Mouse (Mus musculus): ENCODE measurements around the gene Rab42.
"Not testable (repeated sequence)": the region's sequence is repeated elsewhere in the genome, so short reads cannot be mapped to it uniquely, and the experiment has no call there.

Rab42 gene

DNA sequence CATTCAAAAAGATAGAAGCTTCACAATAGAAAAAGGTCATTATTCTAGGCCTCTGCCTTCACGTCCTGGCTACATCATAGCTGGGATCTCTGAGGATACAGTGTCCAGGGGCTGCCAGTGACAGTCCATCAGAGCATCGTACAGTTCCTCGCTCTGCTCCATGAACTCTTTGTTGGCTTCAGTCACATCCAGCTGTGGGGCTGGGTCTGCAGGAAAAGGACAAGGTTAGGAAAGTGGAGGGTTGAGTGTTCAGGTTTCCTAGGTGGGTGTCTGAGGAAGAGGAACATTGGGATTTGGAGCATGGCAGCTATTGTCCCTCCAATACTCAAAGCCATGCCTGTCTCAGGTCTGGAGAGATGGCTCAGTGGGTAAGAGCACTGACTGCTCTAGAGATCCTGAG is 8.6 kb upstream of the Rab42 start:
- DNase-seq (ENCODE audit: low spot score in 2 of 2): no peak

DNA sequence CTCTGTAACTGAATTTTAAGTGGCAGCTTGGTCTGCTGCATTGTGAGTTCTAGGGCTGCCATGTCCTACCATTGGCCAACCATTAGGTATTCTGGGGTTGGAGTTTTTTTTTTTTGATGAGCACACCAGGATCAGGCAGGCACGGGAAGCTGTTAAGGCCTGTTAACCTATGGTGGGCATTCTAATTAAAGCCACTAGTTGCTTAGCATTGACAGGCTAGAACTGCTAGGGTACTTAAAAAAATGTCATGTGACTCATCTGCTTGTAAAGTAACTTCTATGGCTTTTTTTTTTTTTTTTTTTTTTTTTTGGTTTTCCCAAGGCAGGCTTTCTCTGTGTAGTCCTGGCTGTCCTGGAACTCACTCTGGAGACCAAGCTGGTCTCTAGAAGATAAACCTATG is 8.0 kb upstream of the Rab42 start:
- DNase-seq (ENCODE audit: low spot score in 2 of 2): no peak

DNA sequence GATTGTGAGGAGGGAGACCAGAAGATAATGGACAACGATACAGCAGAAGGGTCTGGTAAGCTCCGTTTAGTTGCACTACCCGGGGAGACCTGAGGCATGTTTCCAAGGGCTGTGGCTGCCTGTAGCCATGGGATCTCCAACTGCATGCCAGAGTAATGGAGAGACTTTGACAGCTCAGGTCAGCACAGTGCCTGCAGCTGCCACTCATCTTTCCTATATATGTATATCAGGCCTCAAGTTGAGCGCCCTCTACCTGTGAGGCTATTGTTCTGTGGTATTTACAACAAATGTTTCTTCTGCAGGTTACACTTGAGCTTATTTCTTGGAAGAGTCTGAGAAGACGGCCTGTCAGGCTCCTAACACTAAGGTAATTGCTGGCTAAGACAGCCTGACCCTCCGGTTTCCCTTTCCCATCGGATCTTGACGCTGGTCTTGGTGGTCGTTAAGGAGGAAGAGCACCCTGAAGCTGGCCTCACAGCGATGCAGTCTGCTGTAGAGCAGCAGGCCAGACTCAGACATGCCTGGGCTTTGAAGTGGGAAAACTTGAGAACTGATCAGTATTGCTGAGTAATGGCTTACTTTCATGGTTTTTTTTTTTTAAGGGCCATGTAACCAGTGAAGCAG is 6.8 kb upstream of the Rab42 start:
- DNase-seq (ENCODE audit: low spot score in 2 of 2): peak; percentile 64 to 78

DNA sequence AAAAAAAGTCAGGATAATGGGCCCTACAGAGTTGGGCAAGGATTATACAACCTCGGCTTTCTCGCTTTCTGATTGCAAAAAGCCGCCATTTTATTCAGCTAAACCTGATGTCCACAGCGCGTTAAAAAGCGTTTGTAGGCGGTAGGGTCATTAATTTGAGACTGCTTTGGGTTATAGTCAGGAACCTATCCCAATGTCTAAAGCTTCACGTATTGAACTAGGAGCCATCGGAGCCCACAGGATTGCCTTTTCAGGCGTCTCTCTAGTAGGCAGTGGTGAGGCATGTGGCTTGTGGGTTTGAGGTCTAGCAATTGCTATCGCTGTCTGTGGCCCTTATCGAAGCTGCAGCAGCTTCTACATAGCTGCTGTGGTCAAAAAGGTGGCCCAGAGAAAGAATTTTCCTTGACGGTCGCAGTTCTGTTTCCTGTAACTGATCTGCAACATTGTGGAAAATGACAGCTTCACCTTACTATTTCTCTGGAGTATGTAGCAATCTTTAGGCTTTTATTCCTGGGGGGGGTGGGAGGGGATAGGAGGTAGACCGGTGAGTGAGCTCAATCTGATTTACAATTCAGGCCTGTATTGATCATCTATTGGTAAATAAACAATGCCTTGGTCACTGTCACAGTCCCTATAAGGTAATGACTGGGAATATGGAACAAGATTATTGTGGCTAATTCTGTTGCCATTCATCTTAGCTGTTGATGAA is 6.1 kb upstream of the Rab42 start:
- DNase-seq (ENCODE audit: low spot score in 2 of 2): peak in 1 of 2 experiments; percentile 36

DNA sequence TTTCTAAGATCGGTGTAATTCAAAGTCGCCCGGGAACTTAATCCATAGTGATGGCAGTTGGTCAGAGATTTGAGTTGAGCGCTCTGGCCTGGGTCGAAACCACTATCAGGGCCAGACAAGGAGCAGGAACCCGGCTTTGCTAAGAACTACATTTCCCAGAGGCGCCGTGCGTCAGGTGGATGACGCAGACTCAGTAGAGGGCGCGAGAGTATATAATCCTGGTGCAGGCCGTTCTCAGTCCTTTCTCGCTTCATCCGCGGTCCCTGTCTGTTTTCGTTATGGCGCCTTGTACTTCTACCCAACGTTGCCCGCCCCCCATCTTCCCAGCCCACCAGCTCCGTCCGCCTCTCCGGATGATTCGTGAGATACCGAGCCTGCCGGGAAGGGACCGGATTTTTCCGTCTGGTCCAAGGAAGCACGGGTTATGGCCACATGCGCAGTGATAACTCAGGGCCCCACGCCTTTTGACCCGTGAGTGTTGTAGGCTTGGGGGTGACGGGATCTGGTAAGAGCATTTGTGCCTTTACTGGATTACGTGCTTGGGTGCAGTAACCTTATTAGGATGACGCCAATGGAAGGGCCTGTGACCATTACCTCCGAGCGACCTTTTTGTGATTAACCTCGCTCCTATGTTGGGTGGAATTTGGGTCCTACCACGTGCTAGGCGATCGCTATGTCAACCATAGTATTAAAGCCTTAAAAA is 5.4 kb upstream of the Rab42 start:
- DNase-seq (ENCODE audit: low spot score in 2 of 2): peak; percentile 86 to 92

DNA sequence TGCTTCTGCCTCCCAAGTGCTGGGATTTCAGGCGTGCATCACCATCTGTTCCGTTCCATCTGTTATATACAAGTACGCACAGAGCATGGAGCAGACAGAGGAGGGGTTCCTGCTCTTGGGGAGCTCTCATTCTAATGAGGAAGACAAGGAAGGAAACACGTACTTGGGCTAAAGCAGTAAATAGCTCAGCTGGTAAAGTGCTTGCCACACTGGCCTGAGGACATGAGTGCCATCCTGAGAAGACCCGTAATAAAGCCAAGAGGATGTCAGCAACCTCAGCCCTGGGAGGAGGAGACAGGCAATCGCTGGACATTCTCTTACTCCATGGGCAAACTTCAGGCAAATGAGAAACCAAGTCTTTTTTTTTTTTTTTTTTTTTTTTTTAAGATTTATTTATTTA is 2.8 kb upstream of the Rab42 start:
- DNase-seq (ENCODE audit: low spot score in 2 of 2): no peak

DNA sequence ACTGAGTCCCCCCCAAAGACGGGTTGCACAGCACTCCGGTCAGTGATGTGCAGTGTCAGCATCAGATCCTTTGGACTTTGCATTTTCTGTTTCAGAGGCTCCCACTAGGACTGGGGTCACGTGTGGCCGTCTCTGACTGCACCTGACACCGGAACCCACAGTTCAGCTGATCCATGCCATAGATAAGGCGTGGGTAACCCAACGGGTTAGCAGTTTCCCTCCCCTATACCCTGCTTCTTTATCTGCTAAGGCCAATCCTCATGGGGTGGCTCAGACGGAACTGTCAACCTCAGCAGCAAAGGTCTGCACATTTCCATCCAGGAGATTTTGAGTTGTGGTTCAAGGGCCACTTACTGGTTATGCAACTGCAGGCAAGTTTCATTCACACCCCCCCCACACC is 2.1 kb upstream of the Rab42 start:
- DNase-seq (ENCODE audit: low spot score in 2 of 2): no peak

DNA sequence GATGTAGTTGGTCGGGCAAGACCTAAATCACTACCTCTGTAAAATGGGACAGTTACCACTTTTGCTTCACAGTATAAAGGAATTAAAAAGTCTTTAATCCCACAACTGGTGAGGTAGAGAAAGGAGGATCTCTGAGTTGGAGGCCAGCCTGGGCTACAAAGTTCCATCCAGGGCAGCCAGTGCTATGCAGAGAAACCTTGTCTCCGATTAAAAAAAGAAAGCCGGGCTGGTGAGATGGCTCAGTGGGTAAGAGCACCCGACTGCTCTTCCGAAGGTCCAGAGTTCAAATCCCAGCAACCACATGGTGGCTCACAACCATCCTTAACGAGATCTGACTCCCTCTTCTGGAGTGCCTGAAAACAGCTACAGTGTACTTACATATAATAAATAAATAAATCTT is 299 bp upstream of the Rab42 start:
- not testable (repeated sequence) for DNase-seq (ENCODE audit: low spot score in 2 of 2)

DNA sequence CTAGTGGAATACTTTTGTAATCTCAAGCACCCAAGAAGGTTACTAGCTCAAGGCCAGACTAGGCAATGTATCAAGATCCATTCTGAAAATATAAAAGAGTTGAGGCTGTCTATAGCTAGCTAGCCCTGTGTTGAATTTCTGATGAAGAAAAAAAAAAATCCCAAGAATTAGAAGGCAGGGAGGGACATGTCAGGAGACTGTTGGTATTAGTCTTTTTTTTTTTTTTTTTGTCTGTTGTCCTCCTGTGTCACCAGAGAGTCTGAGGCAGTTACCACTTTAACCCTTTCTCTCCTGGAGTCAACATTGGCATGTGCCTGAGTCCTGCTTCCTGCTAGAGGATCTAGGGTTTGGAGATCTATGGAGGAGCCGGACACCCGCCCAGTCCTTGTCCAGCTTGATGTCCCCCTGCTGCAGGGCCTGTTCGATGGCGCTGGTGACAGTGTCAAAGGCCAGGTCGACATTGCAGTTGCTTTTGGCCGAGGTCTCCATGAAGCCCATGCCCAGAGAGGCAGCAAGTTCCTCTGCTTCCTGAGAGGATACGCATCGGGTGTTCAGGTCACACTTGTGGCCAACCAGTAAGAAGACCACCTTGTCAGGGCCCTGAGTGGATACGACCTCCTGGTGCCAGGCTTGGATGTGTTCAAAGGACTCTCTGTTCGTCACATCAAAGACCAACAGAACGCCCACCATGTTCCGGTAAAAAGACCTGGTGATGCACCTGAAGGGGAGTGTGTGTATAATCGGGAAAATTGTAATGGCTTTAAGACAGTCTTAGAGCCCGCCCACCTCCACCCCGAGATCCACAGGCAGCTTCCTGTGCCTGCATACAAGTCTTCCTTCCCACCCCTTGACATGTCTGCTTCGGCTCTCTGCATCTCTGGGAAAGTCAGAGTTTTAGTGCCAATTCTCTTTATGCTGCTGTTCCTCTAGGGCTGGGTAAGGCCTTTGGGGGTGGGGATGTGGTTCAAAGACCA is 933 bp downstream of the Rab42 start:
- DNase-seq (ENCODE audit: low spot score in 2 of 2): no peak

DNA sequence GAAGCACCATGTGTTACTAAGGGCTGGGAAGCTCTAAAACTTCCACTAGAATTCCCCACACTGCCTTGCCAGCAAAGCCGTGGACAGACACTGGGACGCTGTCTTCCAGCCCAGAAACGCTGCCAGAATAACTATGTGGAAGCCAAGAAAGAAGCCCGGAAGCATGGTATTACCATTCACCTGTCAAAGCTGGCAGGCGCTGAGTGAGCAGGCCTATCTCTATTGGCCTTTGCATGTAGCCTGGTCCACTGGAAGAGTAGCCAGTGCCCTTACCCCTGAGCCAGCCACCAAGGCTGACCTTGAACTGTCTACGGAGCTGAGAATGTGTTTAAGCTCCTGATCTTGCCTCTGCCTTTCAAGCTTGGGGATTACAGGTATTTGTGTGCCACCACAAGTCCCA is 1.7 kb downstream of the Rab42 start:
- no peak for DNase-seq (ENCODE audit: low spot score in 2 of 2)

DNA sequence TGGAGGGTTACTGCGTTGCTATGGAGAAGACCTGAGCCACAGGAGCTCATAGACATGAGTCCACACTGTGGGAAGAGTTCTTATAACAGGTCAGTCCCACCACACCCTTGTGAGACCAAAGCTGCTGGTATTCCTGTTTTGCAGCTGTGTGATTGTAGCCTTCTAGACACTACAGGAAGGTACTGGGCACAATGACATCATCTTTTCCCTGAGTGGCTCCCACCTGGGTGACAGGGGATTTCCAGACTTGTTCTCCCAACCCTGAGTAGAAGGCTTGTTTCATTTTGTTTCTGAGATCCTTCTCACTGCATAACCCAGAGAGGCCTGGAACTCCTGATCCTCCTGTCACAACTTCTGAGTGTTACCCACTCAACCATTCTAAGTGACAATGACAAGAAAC is 3.3 kb downstream of the Rab42 start:
- DNase-seq (ENCODE audit: low spot score in 2 of 2): no peak

DNA sequence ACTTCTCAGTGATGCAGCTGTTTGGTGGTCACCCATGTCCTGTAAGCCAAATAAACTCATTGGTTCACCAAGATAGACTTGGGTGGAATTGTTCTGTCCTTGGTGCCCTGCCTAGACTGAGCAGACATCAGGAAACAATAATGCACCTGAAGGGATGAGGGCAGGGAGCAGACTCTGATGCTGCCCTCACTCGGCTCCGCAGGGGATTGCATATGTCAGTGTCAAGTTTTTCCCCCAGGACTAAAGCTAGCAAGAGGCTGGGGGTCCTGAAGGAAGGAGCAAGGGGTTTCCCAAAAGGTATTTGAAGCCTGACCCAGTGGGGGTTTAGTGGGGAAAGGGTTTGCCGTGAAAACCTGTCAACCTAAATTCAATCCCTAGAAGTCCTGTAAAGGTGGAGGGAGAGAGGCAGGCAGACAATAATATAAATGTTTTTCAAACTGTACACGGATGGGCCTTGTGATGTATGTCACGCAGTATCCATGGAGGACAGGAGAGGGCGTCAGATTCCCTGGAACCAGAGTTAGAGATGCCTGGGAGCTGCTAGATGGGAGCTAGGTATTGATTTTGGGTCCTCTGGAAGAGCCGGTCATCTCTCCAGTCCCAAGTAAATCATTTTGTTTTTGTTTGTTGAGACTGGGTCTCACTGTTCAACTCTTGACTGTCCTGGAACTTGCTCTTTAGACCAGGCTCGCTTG is 7.3 kb downstream of the Rab42 start:
- no peak for DNase-seq (ENCODE audit: low spot score in 2 of 2)

DNA sequence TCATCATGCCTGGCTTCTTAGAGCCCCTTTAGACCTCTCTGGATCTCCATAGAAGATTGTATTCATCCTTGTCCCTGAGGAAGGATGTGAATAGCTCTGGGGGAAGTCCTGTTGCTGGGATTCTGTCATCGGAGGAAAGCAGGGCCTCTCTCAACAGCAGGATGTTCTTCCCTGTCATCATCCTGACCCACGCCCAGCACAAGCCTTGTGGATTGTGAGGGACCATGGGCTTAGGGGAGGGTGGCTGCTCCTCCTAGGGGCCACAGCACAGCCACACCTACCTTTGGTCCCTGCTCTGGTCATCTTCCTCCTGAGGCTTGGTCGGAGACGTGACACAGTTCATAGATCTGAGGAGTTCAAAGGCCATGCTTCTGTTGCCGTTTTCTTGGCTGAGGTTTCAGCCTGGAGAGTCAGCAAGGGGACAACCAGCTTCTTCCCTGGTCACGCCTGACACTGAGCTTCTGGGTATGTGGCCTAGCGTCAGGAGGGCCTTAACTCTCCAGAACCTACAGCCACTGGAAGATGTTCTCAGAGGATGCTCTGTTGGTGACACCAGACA is 9.4 kb downstream of the Rab42 start:
- DNase-seq (ENCODE audit: low spot score in 2 of 2): no peak

DNA sequence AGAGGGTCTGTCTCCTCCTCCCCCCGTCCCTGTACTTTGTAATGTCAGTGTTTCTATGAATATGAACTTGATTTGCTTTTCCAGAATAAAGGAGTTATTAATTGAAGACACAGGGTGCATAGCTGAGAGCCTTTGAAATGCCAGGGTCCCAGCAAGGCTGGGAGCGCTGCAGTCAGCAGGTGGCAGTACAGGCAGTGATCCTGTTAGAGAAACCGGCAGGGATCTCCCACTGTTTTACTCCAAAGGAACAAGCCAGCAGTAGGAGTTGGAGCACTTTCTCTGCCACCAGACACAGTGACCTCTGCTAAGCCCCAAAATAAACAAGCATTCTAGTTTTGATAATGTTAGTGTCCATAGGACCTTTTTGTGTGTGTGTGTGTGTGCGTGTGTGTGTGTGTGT is 10.2 kb downstream of the Rab42 start:
- no peak for DNase-seq (ENCODE audit: low spot score in 2 of 2)

DNA sequence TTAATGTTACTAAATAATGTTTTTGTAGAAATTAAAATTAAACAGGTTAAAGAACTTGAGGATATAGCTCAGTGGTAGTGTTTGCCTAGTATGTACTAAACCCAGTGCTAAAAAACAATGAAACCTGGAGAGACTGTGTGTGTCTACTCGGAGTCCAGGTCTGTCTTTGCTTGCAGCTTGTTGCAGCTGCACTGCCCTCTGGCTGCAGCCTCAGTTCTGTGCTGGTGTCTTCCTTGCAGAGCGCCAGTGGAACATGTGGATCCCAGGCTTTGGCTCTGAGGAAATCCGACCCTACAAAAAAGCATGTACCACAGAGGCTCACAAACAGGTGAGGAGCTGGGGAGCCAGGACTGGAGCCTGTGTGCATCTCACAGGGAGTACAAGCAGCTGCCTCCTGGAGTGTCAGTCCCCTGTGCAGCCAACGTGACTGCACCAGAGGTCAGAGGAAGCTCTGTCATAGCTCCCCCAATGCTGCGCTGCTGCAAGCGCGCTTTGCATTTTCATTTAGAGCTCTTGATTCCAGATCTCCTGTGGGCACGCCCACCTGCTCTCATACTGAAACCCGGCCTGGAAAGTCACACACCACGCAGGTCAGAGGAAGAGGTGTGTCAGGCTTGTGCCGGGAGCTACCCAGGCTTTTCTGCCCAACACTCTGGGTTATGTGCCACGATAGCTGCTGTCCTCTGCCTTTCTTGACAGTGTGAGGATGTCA is 11.4 kb downstream of the Rab42 start:
- DNase-seq (ENCODE audit: low spot score in 2 of 2): no peak

DNA sequence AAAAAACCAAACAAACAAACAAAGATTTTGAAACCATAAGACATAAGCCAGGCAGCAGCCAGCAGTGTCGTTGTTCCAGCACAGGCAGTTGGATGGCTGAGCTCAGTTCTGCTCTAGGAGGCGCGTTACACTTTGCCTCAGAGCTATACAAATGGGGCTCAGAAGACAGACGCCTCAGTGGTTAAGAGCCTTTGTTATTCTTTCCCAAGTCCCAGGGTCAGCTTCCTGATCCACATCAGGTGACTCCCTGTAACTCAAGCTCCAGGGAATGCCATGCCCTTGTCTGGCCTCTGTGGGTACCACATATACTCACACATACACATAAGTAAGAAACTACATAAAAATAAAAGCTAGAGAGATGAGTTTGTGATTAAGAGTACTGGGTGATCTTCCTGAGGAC is 12.1 kb downstream of the Rab42 start:
- DNase-seq (ENCODE audit: low spot score in 2 of 2): no peak

DNA sequence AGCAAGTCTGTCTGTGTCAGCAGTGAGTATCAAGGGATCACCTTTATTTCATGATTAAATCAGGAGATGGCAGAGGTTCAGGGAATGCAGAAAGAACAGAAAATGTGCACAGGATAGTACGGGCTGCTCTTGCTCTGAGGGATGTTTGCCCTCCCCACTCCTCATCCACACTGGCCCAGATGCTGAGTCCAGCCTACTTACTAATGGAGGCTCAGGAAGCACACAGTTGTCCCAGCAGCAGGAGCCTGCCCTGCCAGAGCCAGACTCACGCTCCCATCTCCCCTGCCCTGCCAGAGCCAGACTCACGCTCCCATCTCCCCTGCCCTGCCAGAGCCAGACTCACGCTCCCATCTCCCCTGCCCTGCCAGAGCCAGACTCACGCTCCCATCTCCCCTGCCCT is 14.3 kb downstream of the Rab42 start:
- not testable (repeated sequence) for DNase-seq (ENCODE audit: low spot score in 2 of 2)

DNA sequence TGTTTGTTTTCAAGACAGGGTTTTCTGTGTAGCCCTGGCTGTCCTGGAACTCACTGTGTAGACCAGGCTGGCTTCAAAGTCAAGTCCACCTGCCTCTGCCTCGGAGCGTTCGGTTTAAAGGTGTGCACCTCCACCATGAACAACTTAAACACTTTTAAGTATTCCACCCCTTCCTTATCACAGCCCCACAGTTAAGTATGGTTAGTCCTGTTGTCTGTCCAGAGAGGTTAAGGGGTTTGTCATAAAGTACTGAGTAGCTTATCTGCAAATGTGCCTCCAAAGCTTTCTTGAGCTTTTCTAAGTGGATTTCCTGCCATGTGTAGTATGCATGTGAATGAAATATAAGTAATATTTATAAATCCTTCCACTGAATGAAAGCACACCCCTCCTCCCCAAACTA is 27.2 kb downstream of the Rab42 start:
- no peak for DNase-seq (ENCODE audit: low spot score in 2 of 2)

DNA sequence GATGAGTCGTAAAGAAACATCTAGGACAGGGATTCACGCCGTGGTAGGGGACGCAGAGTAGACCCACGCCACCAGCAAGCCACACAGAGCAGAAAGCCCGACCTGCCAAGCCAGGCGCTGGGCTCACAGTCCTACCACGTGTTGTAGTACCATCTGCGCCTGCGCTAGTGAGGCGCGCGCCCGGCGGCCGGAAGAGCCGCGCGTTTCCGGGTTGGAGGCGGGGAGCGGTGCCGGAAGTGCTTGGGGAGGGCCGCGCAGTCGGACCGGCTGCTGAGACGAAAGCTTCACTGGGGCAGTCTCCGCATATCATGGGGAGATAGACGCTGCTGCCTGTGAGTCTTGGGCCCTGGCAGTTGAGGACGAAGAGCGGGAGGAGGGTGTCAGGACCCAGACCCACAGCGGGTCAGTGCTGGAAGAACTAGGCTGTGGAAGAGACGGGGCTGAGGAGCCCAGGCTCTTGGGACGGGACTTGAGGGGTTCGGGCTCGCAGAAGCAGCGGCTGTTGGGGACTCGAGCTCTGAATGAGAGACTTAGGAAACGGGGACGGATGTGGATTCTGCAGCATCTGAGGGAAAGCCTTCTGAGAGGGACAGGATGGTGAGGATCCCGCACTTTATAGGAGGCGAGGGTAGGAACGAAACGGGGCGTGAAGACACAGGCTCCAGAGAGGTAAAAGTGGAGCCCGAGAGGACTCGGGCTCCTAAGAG is 28.9 kb downstream of the Rab42 start, which contains the start of gene Taf12:
Gene Taf12 (plus strand): TSS at position 220 of the 707 bp plus-strand sequence.
- peak; percentile 91 to 96 for DNase-seq (ENCODE audit: low spot score in 2 of 2)

DNA sequence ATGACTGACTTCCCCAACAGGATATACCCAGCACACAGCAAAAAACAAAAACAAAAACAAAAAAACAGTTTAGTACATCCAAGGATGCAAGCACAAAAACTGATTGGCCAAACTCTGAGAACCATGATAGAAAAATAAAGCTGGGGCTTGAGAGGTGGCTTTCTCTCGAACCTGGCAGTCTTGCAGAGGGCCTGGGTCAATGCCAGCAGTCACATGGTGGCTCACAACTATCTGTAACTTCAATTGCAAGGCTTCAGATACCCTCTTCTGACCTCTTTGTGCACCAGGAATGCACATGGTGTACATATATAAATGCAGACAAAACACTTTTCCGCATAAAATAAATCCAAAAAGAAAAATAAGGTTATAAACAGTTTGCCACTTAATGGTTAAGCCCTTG is 30.0 kb downstream of the Rab42 start:
- no peak for DNase-seq (ENCODE audit: low spot score in 2 of 2)
